Mouse (Mus musculus) erythroblast, embryonic 14.5 days (primary cell): ENCODE measurements around the gene Syndig1. TPM values are rescaled to one million over a fixed set of nuclear protein-coding genes. Genes with fewer than 3 reads are reported as not detected.

Experiments used
- H3K27me3 ChIP-seq: 2 replicates; pipeline ENCODE4 v1.6.1; 2012; ENCODE audit warnings: inconsistent platforms; ENCODE audit not compliant: control insufficient read depth
- H3K36me3 ChIP-seq: 2 replicates; pipeline ENCODE4 v1.6.1; 2012; ENCODE audit warnings: mild to moderate bottlenecking, inconsistent platforms; ENCODE audit not compliant: control insufficient read depth
- H3K4me1 ChIP-seq: 2 replicates; pipeline ENCODE4 v1.6.1; 2012; ENCODE audit warnings: inconsistent platforms; ENCODE audit not compliant: control insufficient read depth
- H3K4me3 ChIP-seq: replicated peaks from 2 replicates; pipeline ENCODE3; 2012; ENCODE audit warnings: moderate library complexity, mild to moderate bottlenecking, inconsistent platforms
- H3K9me3 ChIP-seq: 2 replicates; pipeline ENCODE4 v1.6.1; 2012; ENCODE audit warnings: low read length, inconsistent platforms, mixed read lengths; ENCODE audit not compliant: control insufficient read depth
- GATA1 ChIP-seq: IDR thresholded peaks from 2 replicates; pipeline ENCODE4 v1.6.1; 2012; ENCODE audit warnings: low read length, inconsistent platforms, mixed read lengths
- TAL1 ChIP-seq: IDR thresholded peaks from 3 replicates; pipeline ENCODE4 v1.6.1; 2012; ENCODE audit warnings: low read length, inconsistent platforms, mixed read lengths
- polyA plus RNA-seq: library from polyadenylated mRNA; stranded (reverse); fragments of >175 nt; gene quantifications from 2 replicates; pipeline ENCODE4 v1.2.3, GENCODE M21; 2012

The Syndig1 gene
- polyA plus RNA-seq, 1 experiment: not detected

GRCm38 (mm10) chr2:149983107-149983506 is 154.1 kb downstream of the Syndig1 start:
- Histone ChIP-seq H3K27me3 (no peaks in the 10 kb centered on the region), H3K4me1 (no peaks in the 10 kb centered on the region), H3K36me3 (no peaks in the 10 kb centered on the region), H3K4me3 (no peak overlapping the region), H3K9me3 (peaks cover 2% of the 10 kb centered on the region; the same call in 1 of the 2 replicates)
- no peak for TF ChIP-seq TAL1
- TF ChIP-seq GATA1: no peak

- TF ChIP-seq GATA1 (no peak), TAL1 (no peak)
- H3K27me3 ChIP-seq: no peaks in the 10 kb centered on the region
- H3K36me3 ChIP-seq: no peaks in the 10 kb centered on the region
- H3K9me3 ChIP-seq: 0 out of 2 replicates have a peak, but pooled peaks cover 2% of the 10 kb centered on the region
- no peaks in the 10 kb centered on the region for H3K4me1 ChIP-seq
- H3K4me3 ChIP-seq: no peak overlapping the region
Observed at GRCm38 (mm10) chr2:149987610-149988009, 158.6 kb downstream of the Syndig1 start.

GRCm38 (mm10) chr2:149991506-149991905 is 162.5 kb downstream of the Syndig1 start:
- TF ChIP-seq TAL1 (no peak), GATA1 (no peak)
- Histone ChIP-seq H3K9me3 (peaks cover 8% of the 10 kb centered on the region; the same call in 1 of the 2 replicates), H3K4me3 (no peak overlapping the region), H3K4me1 (no peaks in the 10 kb centered on the region), H3K27me3 (no peaks in the 10 kb centered on the region), H3K36me3 (no peaks in the 10 kb centered on the region)

GRCm38 (mm10) chr2:149992921-149993320 is 163.9 kb downstream of the Syndig1 start:
- H3K4me1 ChIP-seq: no peaks in the 10 kb centered on the region
- TF ChIP-seq TAL1: no peak
- no peak for TF ChIP-seq GATA1
- no peak overlapping the region for H3K4me3 ChIP-seq
- no peaks in the 10 kb centered on the region for H3K36me3 ChIP-seq
- peaks cover 9% of the 10 kb centered on the region; the same call in 1 of the 2 replicates for H3K9me3 ChIP-seq
- H3K27me3 ChIP-seq: no peaks in the 10 kb centered on the region

GRCm38 (mm10) chr2:149996382-149996964 is 167.5 kb downstream of the Syndig1 start:
- Histone ChIP-seq H3K36me3 (no peaks in the 10 kb centered on the region), H3K27me3 (no peaks in the 10 kb centered on the region), H3K4me3 (no peak overlapping the region), H3K9me3 (peaks cover 8% of the 10 kb centered on the region; the same call in 1 of the 2 replicates), H3K4me1 (no peaks in the 10 kb centered on the region)
- no peak for TF ChIP-seq TAL1
- TF ChIP-seq GATA1: no peak

GRCm38 (mm10) chr2:149997657-149998056 is 168.6 kb downstream of the Syndig1 start:
- Histone ChIP-seq H3K27me3 (no peaks in the 10 kb centered on the region), H3K4me3 (no peak overlapping the region), H3K36me3 (no peaks in the 10 kb centered on the region), H3K9me3 (peaks cover 8% of the 10 kb centered on the region; the same call in 1 of the 2 replicates), H3K4me1 (no peaks in the 10 kb centered on the region)
- no peak for TF ChIP-seq TAL1
- TF ChIP-seq GATA1: no peak

GRCm38 (mm10) chr2:149998373-149999108 is 169.5 kb downstream of the Syndig1 start:
- TF ChIP-seq GATA1 (no peak), TAL1 (no peak)
- Histone ChIP-seq H3K27me3 (no peaks in the 10 kb centered on the region), H3K4me1 (no peaks in the 10 kb centered on the region), H3K4me3 (no peak overlapping the region), H3K36me3 (no peaks in the 10 kb centered on the region), H3K9me3 (peaks cover 12% of the 10 kb centered on the region; the same call in 1 of the 2 replicates)

- Histone ChIP-seq H3K4me1 (no peaks in the 10 kb centered on the region), H3K4me3 (no peak overlapping the region), H3K36me3 (no peaks in the 10 kb centered on the region), H3K27me3 (no peaks in the 10 kb centered on the region), H3K9me3 (peaks cover 13% of the 10 kb centered on the region)
- no peak for TF ChIP-seq TAL1
- TF ChIP-seq GATA1: no peak
Observed at GRCm38 (mm10) chr2:150000564-150000963, 171.6 kb downstream of the Syndig1 start.

GRCm38 (mm10) chr2:150003499-150003898 is 174.5 kb downstream of the Syndig1 start:
- no peak for TF ChIP-seq GATA1
- no peak for TF ChIP-seq TAL1
- no peaks in the 10 kb centered on the region for H3K4me1 ChIP-seq
- no peaks in the 10 kb centered on the region for H3K27me3 ChIP-seq
- H3K9me3 ChIP-seq: peaks cover 20% of the 10 kb centered on the region
- no peak overlapping the region for H3K4me3 ChIP-seq
- H3K36me3 ChIP-seq: no peaks in the 10 kb centered on the region
